Mouse (Mus musculus) E14TG2a.4 (cell line): ENCODE data around the gene Rbm25.

Source experiments
- CTCF ChIP-seq: conservative IDR thresholded peaks from 2 replicates; pipeline ENCODE4 v1.5.1; 2014; ENCODE audit warnings: low read length
- NANOG ChIP-seq: IDR thresholded peaks from 2 replicates; pipeline ENCODE4 v1.6.1; 2014; ENCODE audit warnings: borderline replicate concordance, low read length, mixed read lengths

- TF ChIP-seq CTCF: no peak
- TF ChIP-seq NANOG: no peak
Observed at GRCm38 (mm10) chr12:83689087-83689432, 58.0 kb downstream of the Rbm25 start.
